Mouse (Mus musculus): ENCODE measurements around the gene Mkrn1.
"Not testable (repeated sequence)": the region's sequence is repeated elsewhere in the genome, so short reads cannot be mapped to it uniquely, and the experiment has no call there.

Gene Mkrn1

GRCm38 (mm10) chr6:39378161-39378835 is 42.0 kb downstream of the Mkrn1 start:
- DNase-seq = not testable (repeated sequence)

- peak; percentile 89 to 91 for DNase-seq
These were observed 42.9 kb downstream of the Mkrn1 start, which contains the start of gene Slc37a3 for GRCm38 (mm10) chr6:39377311-39377827. Gene Slc37a3 (minus strand): TSS chr6:39377675.

GRCm38 (mm10) chr6:39376775-39377174 is 43.5 kb downstream of the Mkrn1 start:
- DNase-seq = no peak

DNA sequence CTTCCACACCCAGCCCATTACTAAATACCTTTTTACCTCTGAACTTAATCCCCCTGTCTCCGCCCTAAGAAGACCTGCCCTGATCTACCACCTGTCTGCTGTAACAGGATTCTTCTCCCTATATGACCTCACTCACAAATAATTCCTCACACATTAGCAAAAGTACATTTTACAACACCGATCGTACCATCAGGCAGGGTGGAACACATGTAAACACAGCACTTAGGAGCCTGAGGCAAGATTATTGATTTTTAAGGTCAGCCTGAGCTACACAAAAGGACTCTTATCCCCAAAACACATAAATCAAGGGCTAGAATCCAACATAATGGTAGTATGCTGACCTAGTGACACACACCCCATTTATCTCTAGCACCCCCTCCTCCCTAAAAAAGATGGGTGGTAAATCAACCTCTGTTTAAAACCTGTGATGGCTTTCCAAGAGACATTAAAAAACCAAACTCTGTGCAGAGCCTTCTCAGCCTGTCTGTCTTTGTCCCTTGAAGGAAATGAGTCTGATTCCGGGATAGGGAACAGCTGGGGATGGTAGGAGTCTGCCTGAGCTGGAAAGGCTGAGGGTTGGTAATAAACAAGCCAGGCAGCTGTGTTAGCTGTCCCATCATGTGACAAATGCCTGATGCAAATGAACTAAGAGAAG is 46.8 kb downstream of the Mkrn1 start:
- DNase-seq = no peak

- DNase-seq = no peak
These were observed 47.5 kb downstream of the Mkrn1 start for GRCm38 (mm10) chr6:39372727-39373126.

DNA sequence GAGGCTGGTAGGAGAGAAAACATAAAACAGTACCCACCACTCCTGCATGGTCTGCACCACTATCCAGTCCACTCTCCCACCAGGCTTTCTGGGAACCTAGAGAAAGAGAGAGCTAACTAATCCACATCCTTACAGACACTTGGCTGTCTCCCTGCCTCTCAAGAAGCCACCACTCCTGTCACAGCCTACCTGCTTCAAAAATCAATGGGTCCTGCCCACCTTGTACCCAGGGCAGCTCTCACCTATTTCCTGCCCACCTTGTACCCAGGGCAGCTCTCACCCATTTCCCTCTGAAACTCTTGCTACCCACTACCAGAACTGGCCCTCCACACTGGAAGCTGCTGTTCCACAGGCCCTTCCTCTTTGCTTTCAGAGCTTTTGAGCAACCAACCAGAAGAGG is 48.2 kb downstream of the Mkrn1 start:
- no peak for DNase-seq

DNA sequence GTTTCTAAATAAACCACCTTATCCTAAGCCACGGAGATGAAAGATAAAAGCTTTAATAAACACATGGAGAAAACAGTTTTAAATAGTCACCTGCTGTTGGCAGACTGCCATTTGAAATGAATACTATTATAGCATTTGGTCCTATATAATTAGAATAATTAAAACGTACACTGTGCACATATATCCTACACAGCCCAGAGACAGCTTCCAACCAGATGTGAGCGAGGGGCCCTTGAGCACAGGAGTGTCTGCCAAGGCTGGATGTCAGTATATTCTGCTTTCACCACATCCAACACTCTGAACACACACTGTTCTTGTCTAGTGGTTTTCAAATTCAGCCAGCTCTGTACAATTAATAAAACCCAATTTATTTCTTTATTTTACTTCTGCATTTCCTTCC is 50.6 kb downstream of the Mkrn1 start:
- no peak for DNase-seq

GRCm38 (mm10) chr6:39362684-39363083 is 57.6 kb downstream of the Mkrn1 start:
- no peak for DNase-seq

DNA sequence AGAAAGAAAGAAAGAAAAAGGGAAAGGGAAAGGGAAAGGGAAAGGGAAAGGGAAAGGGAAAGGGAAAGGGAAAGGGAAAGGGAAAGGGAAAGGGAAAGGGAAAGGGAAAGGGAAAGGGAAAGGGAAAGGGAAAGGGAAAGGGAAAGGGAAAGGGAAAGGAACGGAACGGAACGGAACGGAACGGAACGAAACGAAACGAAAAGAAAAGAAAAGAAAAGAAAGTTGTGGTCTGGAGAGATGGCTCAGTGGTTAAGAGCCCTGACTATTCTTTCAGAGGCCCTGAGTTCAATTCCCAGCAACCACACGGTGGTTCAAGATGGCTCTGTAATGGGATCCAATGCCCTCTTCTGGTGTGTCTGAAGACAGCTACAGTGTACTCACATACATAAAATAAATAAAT is 61.1 kb downstream of the Mkrn1 start:
- DNase-seq = not testable (repeated sequence)

DNA sequence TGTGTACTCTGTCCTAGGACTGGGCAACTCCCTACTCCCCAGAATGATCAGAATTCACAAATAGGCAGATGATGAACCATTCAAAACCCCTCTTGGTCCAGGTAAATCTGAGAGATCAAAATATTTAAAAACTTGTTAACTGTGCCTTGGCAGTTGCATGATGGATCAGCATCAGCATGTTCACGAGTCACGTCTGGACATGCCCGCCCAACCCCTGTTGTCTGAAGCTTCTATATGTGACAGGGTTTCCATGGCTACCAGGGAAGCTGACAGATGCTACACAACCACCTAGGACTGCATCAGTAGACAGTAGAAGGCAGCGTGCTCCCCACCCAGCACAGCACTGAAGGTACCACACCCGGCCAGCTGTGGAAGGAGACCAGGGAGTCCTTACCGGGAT is 71.3 kb downstream of the Mkrn1 start:
- no peak for DNase-seq

- DNase-seq = no peak
These were observed 72.1 kb downstream of the Mkrn1 start for GRCm38 (mm10) chr6:39347880-39348814.
